Mouse (Mus musculus): Measurements from ENCODE around the gene Tm6sf1. TPM values are rescaled to one million over a fixed set of nuclear protein-coding genes. Genes with fewer than 3 reads are reported as not detected.
"Not testable (repeated sequence)": the region's sequence is repeated elsewhere in the genome, so short reads cannot be mapped to it uniquely, and the experiment has no call there.

The Tm6sf1 gene
- polyA plus RNA-seq (2012; rRNA removed) = 16.7 and 19.0 TPM in 2 replicates

GRCm38 (mm10) chr7:81858968-81859721 lies at the start of gene Tm6sf1:
Tm6sf1 (plus strand) TSS chr7:81859001.
- TF ChIP-seq CTCF (IDR thresholded peaks at IDR 0.05; ENCODE audit: borderline replicate concordance, extremely low read depth, insufficient read depth, insufficient read length) (no peak), POLR2A (IDR thresholded peaks at IDR 0.05; ENCODE audit: borderline replicate concordance, extremely low read depth, insufficient read depth, insufficient read length, poor library complexity, severe bottlenecking) (no peak)
- DNase-seq (ENCODE audit: low read depth) = peak; percentile 59

DNA sequence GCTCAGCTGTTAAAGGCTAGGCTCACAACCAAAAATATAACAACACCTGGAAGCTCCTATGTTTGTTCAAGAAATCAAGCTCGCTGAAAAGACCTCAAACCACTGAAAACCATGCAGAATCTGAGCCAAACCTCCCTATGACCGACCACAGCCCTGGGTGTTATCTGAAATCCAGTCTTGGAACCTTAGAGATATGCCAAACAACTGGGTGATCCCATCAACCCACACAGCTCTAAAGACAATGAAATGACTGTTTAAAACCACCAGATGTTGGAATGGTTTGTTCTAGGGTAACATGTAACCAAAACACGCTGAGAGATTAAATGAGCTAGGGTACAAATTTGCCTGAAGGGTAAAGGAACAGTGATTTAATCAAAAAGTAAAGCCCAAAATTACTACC lies 33.9 kb upstream of the Tm6sf1 start:
- no peak for TF ChIP-seq CTCF (IDR thresholded peaks at IDR 0.05; ENCODE audit: borderline replicate concordance, extremely low read depth, insufficient read depth, insufficient read length)
- no peak for DNase-seq (ENCODE audit: low read depth)

DNA sequence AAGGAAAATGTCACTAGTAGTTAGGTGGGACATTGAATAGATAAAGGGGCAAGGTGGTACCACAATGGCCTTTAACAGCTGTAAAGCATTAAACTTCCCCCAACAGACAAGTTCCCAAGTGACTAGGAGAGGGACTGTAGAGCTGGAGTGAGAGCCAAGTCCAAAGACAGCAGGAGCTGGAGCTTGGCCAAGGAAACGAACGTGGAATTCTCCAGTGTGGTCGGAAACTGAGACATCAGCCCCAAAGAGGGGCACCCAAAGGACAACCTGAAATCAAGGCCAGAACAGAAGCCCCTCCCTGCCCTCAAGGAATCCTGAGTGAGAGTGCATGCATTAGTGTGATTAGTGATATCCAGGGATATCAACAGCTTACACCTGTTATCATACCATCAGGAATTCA lies 33.4 kb upstream of the Tm6sf1 start:
- DNase-seq (ENCODE audit: low read depth) = no peak
- TF ChIP-seq POLR2A (IDR thresholded peaks at IDR 0.05; ENCODE audit: borderline replicate concordance, extremely low read depth, insufficient read depth, insufficient read length, poor library complexity, severe bottlenecking) = no peak
- no peak for TF ChIP-seq CTCF (IDR thresholded peaks at IDR 0.05; ENCODE audit: borderline replicate concordance, extremely low read depth, insufficient read depth, insufficient read length)

DNA sequence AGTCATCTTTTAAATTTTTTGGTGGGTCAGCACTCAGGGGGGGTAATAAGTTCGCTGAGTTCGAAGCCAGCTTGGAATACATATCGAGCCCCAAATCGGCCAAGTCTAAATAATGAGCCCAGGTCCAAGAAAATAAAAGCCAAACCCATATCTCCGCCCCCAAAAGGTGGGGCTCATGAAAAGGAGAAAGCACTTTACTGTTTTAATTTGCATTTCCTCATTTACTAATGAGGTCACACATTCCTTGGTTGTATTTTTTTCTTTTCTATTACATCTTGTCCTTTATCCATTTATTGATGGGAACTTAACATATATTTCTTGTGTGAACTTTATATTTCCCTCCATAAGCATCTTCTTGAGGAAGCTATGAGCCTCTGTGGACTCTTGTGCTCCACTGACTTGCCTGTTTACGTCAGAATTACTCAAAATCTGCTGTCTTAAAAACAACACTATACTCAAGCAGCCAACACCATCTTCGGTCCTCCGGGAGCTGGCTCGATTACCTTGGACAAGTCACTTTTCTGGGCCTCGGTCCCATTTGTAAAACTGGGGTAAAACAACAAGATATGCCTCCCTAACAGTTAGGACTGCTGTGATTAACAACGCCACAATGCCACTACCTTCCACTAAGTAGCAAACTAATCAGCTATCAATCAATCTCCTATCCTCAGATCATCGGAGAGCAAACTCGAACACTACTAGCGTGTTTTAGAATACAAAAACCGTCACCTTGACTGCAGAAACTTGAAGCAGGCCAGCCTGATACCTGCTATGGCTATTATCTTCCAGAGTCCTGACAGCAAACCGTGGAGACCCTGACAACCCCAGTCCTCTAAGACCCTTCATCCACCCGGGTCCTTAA lies 30.8 kb upstream of the Tm6sf1 start:
- peak; percentile 20 for DNase-seq (ENCODE audit: low read depth)
- TF ChIP-seq POLR2A (IDR thresholded peaks at IDR 0.05; ENCODE audit: borderline replicate concordance, extremely low read depth, insufficient read depth, insufficient read length, poor library complexity, severe bottlenecking) (no peak), CTCF (IDR thresholded peaks at IDR 0.05; ENCODE audit: borderline replicate concordance, extremely low read depth, insufficient read depth, insufficient read length) (no peak)

- TF ChIP-seq POLR2A (IDR thresholded peaks at IDR 0.05; ENCODE audit: borderline replicate concordance, extremely low read depth, insufficient read depth, insufficient read length, poor library complexity, severe bottlenecking) (no peak), CTCF (IDR thresholded peaks at IDR 0.05; ENCODE audit: borderline replicate concordance, extremely low read depth, insufficient read depth, insufficient read length) (no peak)
Observed at GRCm38 (mm10) chr7:81828681-81829378, 30.0 kb upstream of the Tm6sf1 start.

GRCm38 (mm10) chr7:81829379-81829894 lies 29.4 kb upstream of the Tm6sf1 start, which contains the start of gene Btbd1:
Btbd1 (minus strand) TSS chr7:81829431.
- peak; percentile 94 for DNase-seq (ENCODE audit: low read depth)
- TF ChIP-seq CTCF (IDR thresholded peaks at IDR 0.05; ENCODE audit: borderline replicate concordance, extremely low read depth, insufficient read depth, insufficient read length) = no peak
- peak; percentile 86 for TF ChIP-seq POLR2A (IDR thresholded peaks at IDR 0.05; ENCODE audit: borderline replicate concordance, extremely low read depth, insufficient read depth, insufficient read length, poor library complexity, severe bottlenecking)

More at GRCm38 (mm10) chr7:81828681-81829378, 30.0 kb upstream of the Tm6sf1 start:
- peak; percentile 59 for DNase-seq (ENCODE audit: low read depth)

- TF ChIP-seq POLR2A (IDR thresholded peaks at IDR 0.05; ENCODE audit: borderline replicate concordance, extremely low read depth, insufficient read depth, insufficient read length, poor library complexity, severe bottlenecking) (no peak), CTCF (IDR thresholded peaks at IDR 0.05; ENCODE audit: borderline replicate concordance, extremely low read depth, insufficient read depth, insufficient read length) (no peak)
Observed at GRCm38 (mm10) chr7:81834847-81835246, 24.0 kb upstream of the Tm6sf1 start.

DNA sequence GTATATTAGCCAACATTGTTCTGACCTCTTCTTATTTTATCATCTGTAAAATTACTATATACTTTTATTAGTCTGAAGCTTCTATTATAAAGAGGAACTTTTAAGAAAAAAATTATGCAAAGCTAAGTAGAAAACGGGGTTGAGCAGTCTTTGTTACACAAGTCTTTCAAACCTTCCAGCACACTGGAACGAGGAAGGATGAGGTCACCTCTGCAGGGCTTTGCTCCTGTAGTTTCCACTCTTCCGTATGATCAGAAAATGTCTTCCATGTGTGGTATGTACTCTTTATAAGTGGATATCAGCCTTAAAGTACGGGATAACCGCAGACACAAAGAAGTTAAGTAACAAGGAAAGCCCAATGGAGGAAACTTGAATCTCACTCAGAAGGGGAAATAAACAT lies 23.4 kb upstream of the Tm6sf1 start:
- no peak for DNase-seq (ENCODE audit: low read depth)
- TF ChIP-seq POLR2A (IDR thresholded peaks at IDR 0.05; ENCODE audit: borderline replicate concordance, extremely low read depth, insufficient read depth, insufficient read length, poor library complexity, severe bottlenecking) = no peak

More at GRCm38 (mm10) chr7:81834847-81835246, 24.0 kb upstream of the Tm6sf1 start:
- DNase-seq (ENCODE audit: low read depth) = no peak

GRCm38 (mm10) chr7:81837771-81838170 lies 21.0 kb upstream of the Tm6sf1 start:
- DNase-seq (ENCODE audit: low read depth) = not testable (repeated sequence)

DNA sequence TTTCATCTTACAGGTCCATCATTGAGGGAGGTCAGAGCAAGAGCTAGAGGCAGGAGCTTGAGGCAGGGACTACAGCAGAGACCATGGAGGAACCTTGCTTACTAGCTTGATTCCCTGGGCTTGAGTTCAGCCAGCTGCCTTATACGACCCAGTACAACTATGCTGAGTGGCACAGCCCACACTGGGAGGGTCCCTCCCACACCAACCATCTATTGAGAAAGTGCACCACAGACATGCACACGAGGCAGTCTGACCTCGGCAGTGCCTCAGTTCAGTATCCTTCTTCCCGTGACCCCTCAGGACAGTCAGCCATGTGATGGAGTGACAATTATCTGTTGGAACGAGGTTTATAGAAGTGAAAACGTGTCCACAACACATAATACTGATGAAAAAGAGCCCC lies 19.1 kb upstream of the Tm6sf1 start:
- TF ChIP-seq POLR2A (IDR thresholded peaks at IDR 0.05; ENCODE audit: borderline replicate concordance, extremely low read depth, insufficient read depth, insufficient read length, poor library complexity, severe bottlenecking) (no peak), CTCF (IDR thresholded peaks at IDR 0.05; ENCODE audit: borderline replicate concordance, extremely low read depth, insufficient read depth, insufficient read length) (no peak)

DNA sequence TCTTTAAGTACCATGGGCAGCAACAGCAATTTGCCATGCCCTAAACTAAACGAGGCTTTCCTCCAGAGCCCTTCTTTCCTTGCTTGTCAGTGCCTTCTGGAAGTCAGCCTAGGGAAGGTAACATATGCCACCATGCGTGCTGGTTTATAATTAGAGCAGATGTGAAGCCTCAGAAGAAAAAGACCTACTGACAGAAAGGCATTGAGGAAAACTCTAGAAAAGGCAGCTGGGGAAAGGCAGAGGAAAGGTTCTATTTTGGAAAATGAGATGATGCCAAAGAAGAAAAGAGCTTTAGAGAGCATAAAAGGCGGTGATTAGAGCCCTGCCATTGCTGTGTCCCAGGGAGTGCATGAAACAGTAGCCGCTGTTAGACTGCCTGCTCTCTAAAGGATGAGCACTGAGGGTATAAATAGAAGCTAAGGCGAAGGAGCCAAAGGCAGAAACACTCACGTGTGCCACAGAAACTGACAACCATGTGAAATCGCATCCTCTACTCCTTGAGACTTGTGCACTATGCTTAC lies 18.1 kb upstream of the Tm6sf1 start:
- peak; percentile 77 for DNase-seq (ENCODE audit: low read depth)
- TF ChIP-seq CTCF (IDR thresholded peaks at IDR 0.05; ENCODE audit: borderline replicate concordance, extremely low read depth, insufficient read depth, insufficient read length) (no peak), POLR2A (IDR thresholded peaks at IDR 0.05; ENCODE audit: borderline replicate concordance, extremely low read depth, insufficient read depth, insufficient read length, poor library complexity, severe bottlenecking) (no peak)

More for the DNA sequence above, 19.1 kb upstream of the Tm6sf1 start:
- DNase-seq (ENCODE audit: low read depth) = no peak

All from brain, embryonic 14.5 days (tissue).